Mouse (Mus musculus): Measurements from ENCODE around the gene 4930402H24Rik.

Gene 4930402H24Rik

DNA sequence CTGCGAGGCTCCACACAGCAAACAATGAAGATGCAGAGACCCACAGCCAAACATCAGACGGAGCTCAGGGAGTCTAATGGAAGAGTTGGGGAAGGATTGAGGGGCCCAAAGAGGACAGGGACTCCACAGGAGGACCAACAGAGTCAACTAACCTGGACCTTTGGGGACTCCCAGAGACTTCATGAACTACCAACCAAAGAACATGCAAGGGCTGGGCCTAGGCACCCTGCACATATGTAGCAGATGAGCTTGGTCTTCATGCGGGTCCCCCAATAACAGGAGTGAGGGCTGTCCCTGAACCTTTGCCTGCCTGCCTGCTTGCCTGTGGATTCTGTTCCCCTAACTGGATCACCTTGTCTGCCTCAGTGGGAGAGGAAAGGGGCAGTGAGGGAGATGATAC, 101.1 kb downstream of the 4930402H24Rik start:
- DNase-seq (ENCODE audit: low spot score) = no peak

DNA sequence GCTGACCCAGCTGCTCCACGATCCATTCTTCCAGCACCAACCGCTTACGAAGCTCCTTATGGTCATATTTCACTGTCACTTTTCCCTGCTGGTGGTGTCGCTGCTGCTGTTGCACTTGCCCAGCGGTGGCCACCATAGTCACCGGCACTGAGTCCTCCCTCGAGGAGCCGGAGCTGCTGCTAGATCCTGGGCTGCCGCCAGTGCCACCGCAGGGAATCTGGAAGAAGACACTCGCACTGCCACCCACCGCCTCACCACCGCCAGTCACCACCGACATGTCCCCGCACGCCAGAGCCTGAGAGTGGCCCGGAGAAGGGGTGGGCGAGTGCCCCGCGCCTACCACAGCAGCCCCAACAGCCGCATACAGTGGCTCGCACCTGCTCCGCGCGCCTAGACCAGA, 102.5 kb downstream of the 4930402H24Rik start:
- no peak for DNase-seq (ENCODE audit: low spot score)

GRCm38 (mm10) chr2:130795731-130796130, 110.5 kb downstream of the 4930402H24Rik start:
- DNase-seq (ENCODE audit: low spot score) = no peak

DNA sequence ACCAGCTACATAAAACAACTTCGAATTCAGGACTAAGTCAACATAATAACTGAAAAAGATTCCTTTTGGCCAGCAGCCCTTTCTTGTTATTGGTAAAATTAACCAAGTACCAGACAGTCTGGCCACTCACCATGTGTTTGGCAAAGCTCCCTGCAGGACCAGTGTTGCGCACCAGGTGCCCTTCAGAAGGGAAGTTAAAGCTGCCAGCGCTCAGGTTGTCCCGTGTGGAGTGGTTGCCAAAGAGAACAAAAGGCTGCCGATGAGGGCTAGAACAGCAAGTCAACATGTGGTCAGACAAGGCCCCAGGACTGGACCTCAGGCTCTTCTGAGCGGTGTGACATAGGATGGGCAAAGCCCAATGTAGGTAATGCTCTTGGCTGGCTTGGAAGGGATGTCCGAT, 114.5 kb downstream of the 4930402H24Rik start:
- no peak for DNase-seq (ENCODE audit: low spot score)

- DNase-seq (ENCODE audit: low spot score) = no peak
These were observed 116.6 kb downstream of the 4930402H24Rik start for GRCm38 (mm10) chr2:130789642-130790041.

DNA sequence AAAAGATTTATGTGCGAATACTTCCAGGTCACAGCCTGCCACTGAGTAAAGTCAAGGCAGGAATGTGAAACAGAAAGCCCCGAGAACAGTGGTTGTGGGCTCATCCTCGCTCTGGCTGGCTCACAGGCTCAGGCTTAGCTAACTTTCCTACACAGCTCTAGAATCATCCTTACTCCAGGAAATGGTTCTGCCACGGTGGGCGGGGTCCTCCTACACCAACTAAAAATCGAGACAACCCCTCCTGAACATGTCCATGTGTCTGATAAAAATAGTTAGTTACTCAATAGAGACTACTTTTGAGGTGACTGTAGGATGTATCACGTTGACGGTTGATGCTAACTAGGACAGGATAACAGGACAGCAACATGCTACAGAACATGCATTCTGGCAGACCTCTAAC, 117.2 kb downstream of the 4930402H24Rik start:
- no peak for DNase-seq (ENCODE audit: low spot score)

- no peak for DNase-seq (ENCODE audit: low spot score)
These were observed 121.3 kb downstream of the 4930402H24Rik start for GRCm38 (mm10) chr2:130784939-130785338.

GRCm38 (mm10) chr2:130780615-130781303, 125.4 kb downstream of the 4930402H24Rik start:
- DNase-seq (ENCODE audit: low spot score) = no peak

DNA sequence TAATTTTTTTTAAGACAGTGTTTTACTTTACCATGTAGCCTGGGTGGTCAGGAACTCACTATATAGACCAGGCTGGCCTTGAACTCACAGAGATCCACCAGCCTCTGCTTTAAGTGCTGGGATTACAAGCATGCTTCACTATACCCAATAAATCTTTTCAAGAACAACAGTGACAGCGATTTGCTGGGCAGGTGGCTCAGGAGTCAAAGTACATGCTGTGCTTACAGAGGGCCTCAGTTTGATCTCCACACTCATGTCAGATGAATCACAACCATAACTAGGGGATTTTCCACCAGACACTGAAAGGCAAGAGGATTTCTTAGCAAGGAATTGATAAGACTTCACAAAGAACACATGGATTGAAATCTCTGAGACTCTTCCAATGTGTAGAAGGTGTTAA, 126.3 kb downstream of the 4930402H24Rik start:
- DNase-seq (ENCODE audit: low spot score) = no peak

DNA sequence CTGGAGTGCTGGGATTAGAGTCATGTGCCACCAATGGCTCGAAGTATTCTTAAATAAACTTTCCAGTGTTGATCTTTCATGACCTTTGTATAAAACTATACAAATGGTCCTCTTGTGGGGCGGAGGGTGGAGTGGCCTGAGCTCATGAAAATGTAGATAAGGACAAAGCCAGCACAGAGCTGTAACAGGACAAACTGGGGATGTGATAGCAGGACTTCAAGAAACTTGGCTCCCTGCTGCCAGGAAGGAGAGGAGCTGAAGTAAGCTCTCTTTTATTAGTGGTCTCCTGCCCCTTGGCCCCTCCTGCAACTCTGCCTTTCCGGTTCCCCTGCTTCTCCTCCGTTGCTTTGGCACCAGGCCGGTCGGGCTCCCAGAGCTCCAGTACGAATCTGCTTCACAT, 129.6 kb downstream of the 4930402H24Rik start:
- no peak for DNase-seq (ENCODE audit: low spot score)

GRCm38 (mm10) chr2:130767483-130767882, 138.7 kb downstream of the 4930402H24Rik start:
- no peak for DNase-seq (ENCODE audit: low spot score)

GRCm38 (mm10) chr2:130765396-130765795, 140.8 kb downstream of the 4930402H24Rik start:
- DNase-seq (ENCODE audit: low spot score) = no peak

GRCm38 (mm10) chr2:130760876-130761275, 145.3 kb downstream of the 4930402H24Rik start:
- DNase-seq (ENCODE audit: low spot score) = no peak

- DNase-seq (ENCODE audit: low spot score) = no peak
These were observed 151.1 kb downstream of the 4930402H24Rik start for GRCm38 (mm10) chr2:130755061-130755607.

- DNase-seq (ENCODE audit: low spot score) = no peak
These were observed 151.6 kb downstream of the 4930402H24Rik start for GRCm38 (mm10) chr2:130754596-130754995.

DNA sequence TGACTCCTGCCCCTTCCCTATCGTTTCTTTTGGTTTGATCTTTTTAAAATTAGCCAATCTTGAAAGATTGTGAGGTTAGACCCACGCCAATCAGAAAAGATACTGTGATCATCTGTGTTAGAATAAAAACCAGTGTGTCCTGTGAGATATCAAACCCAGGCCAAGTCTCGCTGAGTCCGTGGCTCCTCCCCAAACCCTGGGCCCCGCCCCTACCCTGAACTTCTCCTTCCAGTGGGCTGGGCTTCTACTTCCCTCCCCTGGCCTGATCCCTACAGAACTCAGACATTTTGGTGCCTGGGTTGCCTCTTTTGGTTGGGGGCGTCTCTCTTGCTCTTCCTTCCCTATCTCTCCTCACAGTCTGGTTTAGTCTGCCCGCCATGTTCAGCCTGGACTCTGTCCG, 155.8 kb downstream of the 4930402H24Rik start:
- no peak for DNase-seq (ENCODE audit: low spot score)

GRCm38 (mm10) chr2:130749708-130750107, 156.5 kb downstream of the 4930402H24Rik start:
- DNase-seq (ENCODE audit: low spot score) = no peak

DNA sequence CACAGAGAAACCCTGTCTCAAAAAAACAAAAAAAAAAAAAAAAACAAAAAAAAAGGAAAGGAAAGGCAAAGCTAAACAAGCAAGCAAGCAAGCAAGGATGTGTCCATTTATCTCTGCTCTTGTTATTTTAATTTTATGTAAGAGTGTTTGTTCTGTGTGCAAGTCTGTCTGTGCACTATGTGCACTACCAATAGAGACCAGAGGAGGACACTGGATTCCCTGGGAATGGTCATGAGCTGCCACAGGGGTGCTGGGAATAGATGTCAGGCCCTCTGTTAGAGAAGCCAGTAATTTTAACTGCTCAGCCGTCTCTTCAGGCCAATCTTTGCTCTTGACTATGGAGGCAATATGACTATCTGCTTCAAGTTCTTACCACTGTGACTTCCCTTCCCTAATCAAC, 162.6 kb downstream of the 4930402H24Rik start:
- DNase-seq (ENCODE audit: low spot score) = no peak

GRCm38 (mm10) chr2:130740096-130740495, 166.1 kb downstream of the 4930402H24Rik start:
- DNase-seq (ENCODE audit: low spot score) = no peak

- no peak for DNase-seq (ENCODE audit: low spot score)
These were observed 168.2 kb downstream of the 4930402H24Rik start for GRCm38 (mm10) chr2:130738019-130738418.

DNA sequence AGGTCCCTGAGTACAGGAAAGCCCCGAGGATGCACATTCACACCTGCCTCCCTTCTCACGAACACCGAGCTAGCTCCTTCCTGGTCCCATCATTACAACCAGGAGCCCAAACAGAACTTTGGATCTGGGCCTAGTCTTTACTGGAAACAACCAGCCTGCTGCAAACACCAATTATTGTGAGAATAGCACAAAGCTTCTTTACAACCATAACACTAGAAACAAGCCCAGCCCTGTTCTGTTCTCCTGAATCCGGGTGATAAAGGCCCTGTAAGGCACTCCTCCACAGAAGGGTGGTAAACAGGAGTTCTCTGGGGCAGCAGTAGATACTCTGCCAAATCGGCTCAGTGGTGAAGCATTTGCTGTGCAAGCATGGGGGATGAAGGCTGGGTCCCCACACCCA, 170.9 kb downstream of the 4930402H24Rik start:
- no peak for DNase-seq (ENCODE audit: low spot score)

GRCm38 (mm10) chr2:130733444-130733843, 172.8 kb downstream of the 4930402H24Rik start:
- DNase-seq (ENCODE audit: low spot score) = no peak

DNA sequence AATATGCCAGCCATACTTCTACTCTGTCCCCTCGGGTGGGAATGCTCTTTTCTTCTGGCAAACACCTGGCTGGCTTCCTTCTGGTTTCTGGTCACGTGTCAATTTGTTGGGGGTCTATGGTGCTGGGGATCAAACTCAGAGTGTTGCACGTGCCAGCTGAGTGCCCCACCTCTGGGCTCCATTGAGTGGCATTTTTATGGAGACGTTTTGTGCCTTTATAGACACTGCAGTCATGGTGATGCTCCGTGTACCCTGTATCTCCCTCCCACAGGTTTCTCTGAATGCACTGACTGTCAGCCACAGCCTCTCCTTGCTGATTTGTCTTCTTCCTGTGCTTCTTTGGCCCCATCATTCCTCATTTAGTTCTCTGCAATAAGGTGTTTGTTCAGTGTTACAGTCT, 174.4 kb downstream of the 4930402H24Rik start:
- DNase-seq (ENCODE audit: low spot score) = no peak

DNA sequence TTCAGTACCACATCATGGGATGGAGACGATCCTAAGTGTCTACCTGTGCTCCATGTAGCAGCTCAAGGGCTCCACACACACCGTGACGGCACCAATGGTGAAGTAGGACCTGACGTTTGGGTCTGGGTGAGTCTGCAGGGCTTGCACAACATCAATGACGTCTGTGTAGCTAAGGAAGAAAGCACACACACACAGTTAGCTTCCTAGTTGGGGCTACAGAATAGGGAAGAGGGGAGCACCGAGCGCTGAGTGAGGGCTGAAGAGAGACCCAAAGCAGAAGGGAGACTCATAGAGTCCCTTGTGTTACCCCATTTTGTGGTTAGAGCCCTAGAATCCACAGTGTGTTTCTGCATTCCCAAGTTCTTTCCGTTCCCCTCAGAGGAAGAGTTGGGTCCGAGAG, 175.5 kb downstream of the 4930402H24Rik start:
- no peak for DNase-seq (ENCODE audit: low spot score)

All from ovary, postnatal 14 days (tissue).